Mouse (Mus musculus) G1E (cell line): ENCODE measurements around the gene Sncb.

ENCODE experiments used
- CTCF ChIP-seq: IDR thresholded peaks from 2 replicates; pipeline ENCODE4 v1.5.1; 2012; ENCODE audit warnings: low read depth, low read length, inconsistent platforms, mixed read lengths
- GATA1 ChIP-seq: IDR thresholded peaks from 2 replicates; pipeline ENCODE4 v1.6.1; 2012; ENCODE audit warnings: borderline replicate concordance, low read length, inconsistent platforms, mixed read lengths
- POLR2AphosphoS5 ChIP-seq: IDR thresholded peaks from 2 replicates; pipeline ENCODE4 v1.6.1; 2012; ENCODE audit warnings: low read depth, low read length, inconsistent platforms; ENCODE audit not compliant: insufficient replicate concordance
- TAL1 ChIP-seq: conservative IDR thresholded peaks from 2 replicates; pipeline ENCODE4 v1.6.1; 2012; ENCODE audit warnings: low read depth, low read length, inconsistent platforms, mixed read lengths

DNA sequence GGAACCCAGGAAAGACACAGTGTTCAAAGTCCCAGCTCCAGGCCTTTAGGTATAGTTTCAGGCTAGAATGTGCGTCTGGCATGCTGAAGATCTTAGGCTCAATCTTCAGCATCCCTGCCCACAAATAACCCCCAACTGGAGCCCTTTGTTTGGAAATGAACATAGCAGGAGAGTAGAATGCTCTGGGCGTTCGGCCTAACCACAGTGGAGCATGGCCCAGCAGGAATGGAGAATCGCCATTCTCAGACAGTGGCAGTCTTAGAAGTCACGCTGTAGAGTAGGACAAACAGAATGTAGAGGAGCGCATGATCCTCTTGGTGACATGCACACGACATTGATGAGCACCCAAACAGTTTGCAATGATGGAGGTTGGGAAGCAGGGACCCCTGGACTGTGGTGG is 5.5 kb downstream of the Sncb start:
- TF ChIP-seq TAL1 = no peak
- TF ChIP-seq CTCF = no peak
- TF ChIP-seq POLR2AphosphoS5 = no peak
- TF ChIP-seq GATA1 = no peak
